Mouse (Mus musculus) kidney, postnatal 36 days (tissue): ENCODE data around the gene Pxmp4.

ENCODE experiments used
- DNase-seq, 2 experiments: peaks; one replicate each; pipeline ENCODE4 v3.0.0; 2021 to 2022; ENCODE audit warnings: mixed read lengths in 2 of 2

The Pxmp4 gene

GRCm38 (mm10) chr2:154570666-154571065, 32.8 kb downstream of the Pxmp4 start:
- DNase-seq, result no peak

GRCm38 (mm10) chr2:154569836-154570286, 33.6 kb downstream of the Pxmp4 start, which contains the start of gene E2f1:
E2f1 (minus strand) TSS chr2:154569892.
- DNase-seq, result peak; percentile 95 to 97

GRCm38 (mm10) chr2:154569071-154569748, 34.3 kb downstream of the Pxmp4 start:
- peak; percentile 59 to 83 for DNase-seq

DNA sequence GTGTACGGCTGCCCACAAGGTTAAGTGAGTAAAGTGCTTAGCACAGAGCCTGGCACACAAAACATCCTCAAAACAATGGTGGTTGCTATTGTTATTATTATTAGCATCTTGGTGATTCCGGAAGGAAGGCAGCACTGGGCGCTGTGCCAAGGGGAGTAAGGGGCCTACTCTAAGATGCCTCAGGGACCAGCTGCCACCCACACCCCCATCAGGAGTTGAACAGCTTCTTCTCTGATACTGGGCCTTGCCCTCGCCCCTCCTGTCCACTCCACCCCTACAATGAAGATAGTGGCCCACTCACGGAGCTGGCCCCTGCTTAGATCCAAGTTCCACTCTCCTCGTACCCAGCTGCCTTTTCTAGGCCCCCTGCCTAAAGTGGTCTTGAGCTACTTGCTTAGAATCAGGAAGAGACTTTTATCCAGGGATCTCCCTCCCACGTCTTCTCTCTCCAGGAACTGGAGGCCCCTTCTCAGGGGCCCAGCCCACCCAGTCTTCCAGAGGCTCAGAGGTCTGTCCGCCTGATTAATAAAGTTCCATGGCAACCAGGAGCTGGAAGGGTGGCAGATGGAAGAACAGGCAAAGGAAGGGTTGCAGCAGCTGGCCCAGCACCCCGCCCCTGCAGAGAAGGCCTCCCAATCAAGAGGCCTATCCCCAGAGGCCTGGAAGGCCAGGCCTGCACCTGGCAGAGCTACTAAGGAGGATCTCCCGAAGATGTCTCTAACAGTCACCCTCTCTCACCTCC, 35.0 kb downstream of the Pxmp4 start:
- peak in 1 of 2 experiments; percentile 32 for DNase-seq

- DNase-seq, result no peak
Measured at GRCm38 (mm10) chr2:154567766-154568165, 35.7 kb downstream of the Pxmp4 start.

- DNase-seq, result peak; percentile 56 to 65
Measured at GRCm38 (mm10) chr2:154566641-154567040, 36.9 kb downstream of the Pxmp4 start.

DNA sequence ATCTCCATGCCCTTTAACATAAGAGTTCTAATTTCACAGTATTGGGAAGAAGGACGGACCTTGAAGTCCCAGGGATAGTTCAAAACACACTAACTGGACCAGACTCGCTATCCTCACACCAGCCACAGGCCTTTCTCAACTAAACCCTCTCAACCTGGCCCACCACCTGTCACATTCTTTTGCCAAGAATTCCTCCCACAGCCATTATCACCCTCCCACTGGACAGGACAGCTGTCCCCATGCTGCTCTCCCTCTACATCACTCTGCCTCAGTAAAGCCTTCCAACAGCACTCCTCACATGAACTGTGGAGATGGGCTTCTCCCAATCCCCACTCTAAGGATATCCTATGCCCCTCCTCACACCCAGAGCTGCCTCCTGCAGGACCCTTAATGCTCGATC, 37.9 kb downstream of the Pxmp4 start:
- DNase-seq, result no peak

DNA sequence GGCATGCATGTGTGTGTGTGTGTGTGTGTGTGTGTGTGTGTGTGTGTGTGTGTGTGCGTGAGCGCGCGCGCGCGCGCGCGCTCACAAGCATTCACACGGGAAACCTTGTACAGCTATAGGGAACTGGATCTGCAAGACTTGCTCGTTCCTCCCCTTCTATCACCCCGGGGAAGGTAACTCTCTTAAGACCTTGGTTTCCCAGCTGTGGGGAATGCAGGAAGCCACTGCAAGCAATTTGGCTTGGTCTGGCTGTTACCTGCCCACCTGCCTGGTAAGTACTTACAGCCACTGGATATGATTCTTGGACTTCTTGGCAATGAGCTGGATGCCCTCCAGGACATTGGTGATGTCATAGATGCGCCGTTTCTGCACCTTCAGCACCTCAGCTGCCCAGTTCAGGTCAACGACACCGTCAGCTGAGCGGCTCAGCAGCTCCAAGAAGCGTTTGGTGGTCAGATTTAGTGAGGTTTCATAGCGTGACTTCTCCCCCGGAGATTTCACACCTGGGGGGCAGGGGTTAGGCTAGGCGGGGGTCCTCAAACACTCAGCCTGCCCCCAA, 39.8 kb downstream of the Pxmp4 start:
- DNase-seq, result peak; percentile 81 to 85

DNA sequence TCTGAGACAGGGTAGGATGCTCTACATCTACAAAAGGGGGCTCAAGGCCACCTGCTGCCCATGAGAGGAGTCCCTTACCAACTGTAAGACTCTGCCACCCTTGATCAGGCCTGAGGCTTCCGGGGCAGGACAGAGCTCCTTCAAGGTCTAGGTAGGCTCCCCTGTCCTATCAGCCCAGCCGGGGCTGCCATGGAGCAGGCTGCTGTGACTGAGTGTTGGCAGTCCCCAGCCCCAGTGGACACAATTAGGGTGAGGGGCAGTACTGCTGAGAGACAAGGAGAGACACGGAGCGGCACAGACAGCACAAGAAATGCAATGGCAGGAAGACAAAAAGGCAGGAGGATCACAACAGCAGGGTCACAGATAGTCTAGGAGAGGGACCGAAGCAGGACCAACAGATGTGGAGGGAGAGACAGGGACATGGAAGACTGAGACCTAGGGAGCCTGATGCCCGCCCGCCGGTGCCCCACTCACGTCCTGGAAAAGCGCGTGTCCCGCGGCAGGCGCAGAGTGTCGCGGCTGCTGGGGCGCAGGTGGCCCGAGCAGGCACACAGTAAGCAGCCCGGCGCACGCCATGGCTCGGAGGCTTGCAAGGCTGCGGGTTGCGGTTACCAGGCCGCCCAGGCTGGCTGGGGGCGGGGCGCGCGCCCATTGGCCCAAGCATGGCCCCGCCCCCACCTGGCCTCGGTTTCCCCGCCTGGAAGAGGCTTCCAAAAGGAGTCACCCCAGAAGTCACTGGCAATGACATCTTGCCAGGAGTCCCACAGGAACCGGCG, 45.1 kb downstream of the Pxmp4 start, which contains the start of gene Necab3:
Gene Necab3, minus strand, starts transcription at position 627 of the 776 bp plus-strand sequence.
- DNase-seq, result peak in 1 of 2 experiments; percentile 54

GRCm38 (mm10) chr2:154557184-154557832, 46.2 kb downstream of the Pxmp4 start:
- DNase-seq, result peak; percentile 41 to 50

DNA sequence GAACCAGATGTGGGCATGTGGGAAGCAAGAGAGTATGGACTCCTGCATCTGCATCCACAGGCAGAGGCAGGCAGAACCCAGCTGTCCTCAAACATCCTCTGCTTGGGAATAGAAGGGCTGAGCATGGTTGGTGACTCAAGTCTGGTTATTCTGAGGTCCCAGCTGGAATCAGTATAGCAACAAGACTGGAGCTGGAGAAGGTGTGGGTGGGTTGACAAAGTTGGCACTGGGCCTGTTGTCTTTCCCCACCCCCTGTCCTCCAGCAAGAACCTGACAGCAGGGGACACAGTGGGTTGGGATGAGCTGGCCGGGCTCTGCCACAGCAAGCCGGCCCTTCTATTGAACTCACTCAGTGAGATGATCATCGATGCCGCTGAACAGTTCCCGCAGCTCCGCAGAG, 48.3 kb downstream of the Pxmp4 start:
- no peak for DNase-seq

DNA sequence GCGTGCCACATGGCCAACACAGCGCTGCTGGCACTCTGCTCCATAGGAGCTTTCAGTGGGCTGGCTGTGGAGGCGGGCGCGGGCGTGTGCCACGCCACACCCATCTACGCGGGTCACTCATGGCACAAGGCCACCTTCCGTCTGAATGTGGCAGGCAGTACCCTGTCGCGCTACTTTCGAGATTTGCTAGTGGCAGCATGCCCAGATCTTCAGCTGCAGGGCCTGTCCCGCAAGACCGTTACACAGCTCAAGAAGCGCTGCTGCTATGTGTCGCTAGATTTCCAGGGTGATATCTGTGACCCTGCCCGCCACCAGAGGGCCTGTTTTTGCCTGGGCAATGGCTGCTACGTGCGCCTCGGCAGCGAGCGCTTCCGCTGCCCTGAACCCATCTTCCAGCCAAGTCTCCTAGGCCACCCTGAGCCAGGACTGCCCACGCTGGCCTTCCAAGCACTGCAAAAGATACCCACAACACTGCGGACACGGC, 51.0 kb downstream of the Pxmp4 start:
- peak; percentile 67 to 86 for DNase-seq

DNA sequence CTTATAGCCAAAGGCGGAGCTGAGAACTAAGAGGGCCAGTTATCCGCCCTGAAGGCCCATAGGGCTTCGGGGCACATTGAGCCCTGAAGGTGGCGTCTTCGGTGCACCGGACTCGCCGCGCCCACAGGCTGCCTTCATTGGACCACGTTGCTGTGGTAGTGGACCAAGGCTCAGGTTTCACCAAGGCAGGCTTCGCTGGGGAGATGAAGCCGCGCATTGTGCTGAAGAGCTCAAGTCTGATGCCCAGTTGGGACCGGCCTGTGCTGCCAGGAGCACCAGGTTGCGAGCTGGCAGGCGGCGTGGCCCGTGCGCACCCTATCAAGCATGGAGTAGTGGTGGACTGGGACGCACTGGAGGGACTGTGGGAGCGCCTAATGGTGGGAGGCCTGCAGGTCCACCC, 51.6 kb downstream of the Pxmp4 start:
- peak in 1 of 2 experiments; percentile 17 for DNase-seq

- DNase-seq, result no peak
Measured at GRCm38 (mm10) chr2:154551476-154551875, 52.0 kb downstream of the Pxmp4 start, which contains the start of gene Actl10. Actl10 (plus strand) TSS chr2:154551776.

DNA sequence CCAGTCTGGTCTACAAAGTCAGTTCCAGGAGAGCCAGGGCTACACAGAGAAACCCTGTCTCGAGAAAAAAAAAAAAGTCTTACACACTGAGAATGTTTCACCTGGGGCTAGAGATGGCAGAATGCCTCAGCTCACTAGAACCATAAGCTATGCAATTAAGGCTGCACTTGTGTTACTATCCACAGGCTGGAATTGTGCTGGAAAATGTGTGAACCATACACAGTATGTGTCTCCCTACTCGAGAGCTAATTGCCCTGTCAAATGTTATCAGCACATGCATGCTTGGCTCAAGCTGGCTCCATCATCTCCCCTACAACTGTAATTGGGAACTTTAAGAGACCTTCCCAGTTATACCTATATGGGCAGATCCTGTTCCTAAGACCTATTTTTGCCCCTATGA, 52.6 kb downstream of the Pxmp4 start:
- no peak for DNase-seq

- no peak for DNase-seq
Measured at GRCm38 (mm10) chr2:154549886-154550189, 53.7 kb downstream of the Pxmp4 start.

GRCm38 (mm10) chr2:154549127-154549885, 54.2 kb downstream of the Pxmp4 start:
- DNase-seq, result peak; percentile 53 to 82

DNA sequence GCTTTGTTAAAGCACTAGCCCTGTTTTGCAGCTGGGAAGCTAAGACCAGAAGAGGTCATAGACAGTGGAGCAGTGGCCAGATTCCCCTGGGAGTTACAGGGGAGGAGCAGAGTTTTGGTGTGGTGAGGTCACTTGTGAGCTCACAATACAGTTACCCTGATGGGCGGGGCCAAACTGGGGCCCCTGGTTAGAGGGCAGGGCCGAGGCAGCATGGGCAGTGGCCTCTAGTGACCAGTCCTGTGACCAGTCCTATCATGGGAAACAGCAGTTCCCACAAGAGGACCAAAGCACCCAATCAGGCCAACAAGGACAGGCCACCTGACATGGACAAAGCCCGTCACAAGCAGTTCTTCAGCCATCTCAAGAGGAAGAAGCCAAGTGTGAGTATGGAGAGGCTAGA, 54.8 kb downstream of the Pxmp4 start:
- peak in 1 of 2 experiments; percentile 29 for DNase-seq

- DNase-seq, result no peak
Measured at GRCm38 (mm10) chr2:154546711-154547110, 56.8 kb downstream of the Pxmp4 start, which contains the start of gene 1700003F12Rik. 1700003F12Rik (plus strand) TSS chr2:154547085.

- DNase-seq, result no peak
Measured at GRCm38 (mm10) chr2:154543567-154544347, 59.8 kb downstream of the Pxmp4 start.
